Mouse (Mus musculus) lung, adult 2 months (tissue): ENCODE results near the gene Usp38. TPM values are rescaled to one million over a fixed set of nuclear protein-coding genes. Genes with fewer than 3 reads are reported as not detected.

Experiments
- DNase-seq: peaks from one replicate; pipeline ENCODE4 v3.0.0; 2022
- H3K4me1 ChIP-seq: fragments of 200-500 bp; 2 replicates; pipeline ENCODE4 v1.6.1; 2011; ENCODE audit warnings: low read length; ENCODE audit not compliant: control insufficient read depth, insufficient read depth
- H3K4me3 ChIP-seq: fragments of 200-500 bp; replicated peaks from 2 replicates; pipeline ENCODE3; 2011; ENCODE audit warnings: low read depth, mild to moderate bottlenecking, control low read depth, low read length; ENCODE audit errors: extremely low read depth
- CTCF ChIP-seq: fragments of 200-500 bp; IDR thresholded peaks from 2 replicates; pipeline ENCODE4 v1.5.1; 2011; ENCODE audit warnings: mild to moderate bottlenecking, low read length, control low read depth; ENCODE audit not compliant: insufficient read depth
- POLR2A ChIP-seq: fragments of 200-500 bp; IDR thresholded peaks from 2 replicates; pipeline ENCODE4 v1.6.1; 2011; ENCODE audit warnings: low read depth, mild to moderate bottlenecking, control low read depth, low read length, borderline replicate concordance; ENCODE audit errors: extremely low read depth
- WGBS: fragments of 180-500 bp; shearing (Covaris S2); methylation state at CpG from one replicate; pipeline ENCODE4 v1.1.7; 2018; 5-methylcytosine and 5-hydroxymethylcytosine counted together
- polyA plus RNA-seq: library from polyadenylated mRNA; depleted of rRNA; stranded (reverse); fragments of >200 nt; gene quantifications from 2 replicates; pipeline ENCODE4 v1.2.3, GENCODE M21; 2012

Usp38 gene
- polyA plus RNA-seq, 1 experiment = 8.1 TPM

DNA sequence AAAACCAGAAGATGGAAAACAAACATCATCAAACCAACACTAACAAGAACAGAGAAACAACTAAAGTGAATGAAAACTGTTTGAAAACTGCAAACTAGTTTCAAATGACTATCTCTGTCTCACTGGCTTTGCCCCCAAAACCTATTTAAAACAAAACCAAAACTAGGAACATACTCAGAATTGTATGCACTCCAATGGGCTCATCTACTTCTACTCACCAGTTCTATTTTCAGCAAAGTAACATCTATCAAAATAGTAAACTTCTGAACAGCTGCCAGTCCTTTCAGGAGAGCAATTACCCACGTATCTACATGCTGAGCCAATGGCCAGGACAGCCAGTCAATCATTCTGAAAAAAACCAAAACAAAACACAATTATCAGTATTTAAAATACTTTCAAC, 9.6 kb downstream of the Usp38 start:
- no peak for DNase-seq
- 58% methylated on average over 1 of the region's 1 CpGs for WGBS
- no peak overlapping the region for H3K4me3 ChIP-seq
- TF ChIP-seq CTCF (no peak), POLR2A (no peak)
- no peaks in the 10 kb centered on the region for H3K4me1 ChIP-seq

DNA sequence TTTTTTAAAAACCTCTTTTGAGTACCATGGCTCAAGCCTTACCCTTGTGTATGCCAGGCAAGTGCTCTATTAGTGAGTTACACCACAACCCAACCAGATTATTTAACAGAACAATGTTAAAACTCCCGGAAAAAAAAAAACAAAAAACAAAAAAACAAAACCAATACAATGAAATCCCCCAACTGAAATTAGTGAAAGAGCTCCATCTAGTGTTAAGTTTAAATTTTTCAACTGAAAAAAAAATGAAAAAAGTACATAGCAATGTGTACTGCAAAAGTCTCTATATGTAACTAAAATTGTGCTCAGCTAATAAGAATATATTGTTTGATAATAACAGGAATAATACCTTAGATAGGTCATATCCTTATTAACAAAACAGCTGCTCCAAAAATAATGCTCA, 18.1 kb downstream of the Usp38 start:
- H3K4me3 ChIP-seq = no peak overlapping the region
- TF ChIP-seq POLR2A (no peak), CTCF (peak; percentile 27; the same call in 1 of the 2 replicates)
- WGBS = 4% methylated on average over 1 of the region's 1 CpGs
- no peak for DNase-seq
- peaks cover 6% of the 10 kb centered on the region for H3K4me1 ChIP-seq

DNA sequence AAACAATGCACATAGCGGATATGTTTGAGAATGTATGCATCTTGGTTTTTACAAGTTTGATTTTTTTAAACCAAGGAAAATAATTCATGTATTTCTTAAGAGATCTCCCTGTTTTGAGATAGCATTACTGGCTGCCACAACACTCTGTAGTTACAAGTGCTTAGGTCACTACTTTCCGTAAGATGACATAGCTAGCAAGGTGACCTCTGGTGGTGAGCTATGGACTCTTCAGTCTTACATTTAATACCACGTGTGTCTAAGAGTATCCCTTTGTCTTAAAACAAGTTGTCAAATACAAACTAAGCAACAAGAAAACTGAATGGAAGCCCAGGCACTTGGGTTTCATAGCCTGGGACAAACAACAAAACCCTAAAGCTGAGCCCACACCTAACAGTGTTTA, 22.8 kb downstream of the Usp38 start:
- 41% methylated on average over 3 of the region's 3 CpGs for WGBS
- no peak for DNase-seq
- H3K4me3 ChIP-seq = no peak overlapping the region
- peaks cover 6% of the 10 kb centered on the region for H3K4me1 ChIP-seq
- TF ChIP-seq CTCF (0 out of 2 replicates have a peak, but pooled peaks have one; percentile 6), POLR2A (no peak)

DNA sequence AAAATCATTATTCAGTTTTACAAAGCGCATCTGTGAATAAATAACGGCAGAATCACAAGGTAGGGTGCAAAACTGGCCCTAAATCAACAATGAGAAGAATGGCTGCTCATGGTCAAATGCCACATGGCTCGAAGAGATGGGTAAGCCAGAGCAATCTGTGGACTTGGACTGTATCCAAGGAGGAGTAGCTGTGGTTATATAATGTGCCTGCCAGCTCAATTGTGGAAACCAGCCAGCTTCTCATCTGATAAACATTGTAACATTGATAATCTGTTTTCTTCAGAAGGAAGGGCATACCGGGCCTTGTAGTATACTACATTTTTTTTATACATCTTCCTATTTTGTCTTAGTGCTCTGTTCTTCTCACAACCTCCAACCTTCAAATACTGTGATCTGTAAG, 31.9 kb downstream of the Usp38 start:
- DNase-seq = no peak
- 30% methylated on average over 4 of the region's 4 CpGs for WGBS

DNA sequence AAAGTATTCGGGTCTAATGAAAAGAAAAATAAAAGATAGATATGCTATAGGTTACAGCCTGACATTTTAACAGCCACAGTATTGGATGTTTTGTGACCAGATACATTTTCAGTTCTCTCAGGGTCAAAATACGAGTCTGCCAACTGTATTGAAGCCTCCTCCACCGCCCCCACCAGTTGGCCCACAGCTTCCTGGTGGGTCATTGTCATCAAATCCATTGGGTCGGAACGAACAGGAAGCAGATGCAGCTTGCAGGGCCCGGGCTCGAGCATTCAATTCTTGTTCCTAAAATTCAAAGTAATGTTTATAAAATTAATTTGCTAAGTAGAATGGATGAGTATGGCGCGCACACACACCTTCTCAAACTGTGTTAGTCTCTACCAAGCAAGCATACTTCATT, 33.0 kb downstream of the Usp38 start:
- WGBS = 54% methylated on average over 9 of the region's 9 CpGs
- peaks cover 9% of the 10 kb centered on the region for H3K4me1 ChIP-seq
- no peak for DNase-seq
- H3K4me3 ChIP-seq = no peak overlapping the region
- TF ChIP-seq CTCF = no peak
- no peak for TF ChIP-seq POLR2A

More for the DNA sequence above, 31.9 kb downstream of the Usp38 start:
- no peak for TF ChIP-seq CTCF
- TF ChIP-seq POLR2A = no peak
- Histone ChIP-seq H3K4me1 (peaks cover 7% of the 10 kb centered on the region), H3K4me3 (no peak overlapping the region)

DNA sequence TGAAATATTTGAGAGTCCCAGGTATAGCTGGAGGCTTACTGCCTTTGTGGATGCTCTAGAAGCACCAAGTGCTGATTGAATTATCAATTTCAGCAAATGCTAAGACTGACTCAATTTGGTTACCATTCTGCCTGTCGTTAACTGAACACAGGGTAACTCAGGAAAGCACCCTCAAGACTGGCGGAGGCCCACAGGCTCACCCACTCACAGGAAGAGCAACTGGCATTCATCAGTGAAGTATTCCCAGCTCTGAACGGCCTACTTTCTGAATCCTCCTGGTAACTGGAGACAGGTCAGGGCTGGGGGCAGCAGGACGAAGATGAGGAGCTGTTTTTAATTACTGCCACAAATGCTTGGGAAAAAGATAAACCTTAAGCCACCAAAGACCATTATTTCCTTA, 34.7 kb downstream of the Usp38 start:
- WGBS = 90% methylated on average over 4 of the region's 4 CpGs
- TF ChIP-seq POLR2A (no peak), CTCF (no peak)
- H3K4me3 ChIP-seq = no peak overlapping the region
- no peak for DNase-seq
- H3K4me1 ChIP-seq = peaks cover 9% of the 10 kb centered on the region

DNA sequence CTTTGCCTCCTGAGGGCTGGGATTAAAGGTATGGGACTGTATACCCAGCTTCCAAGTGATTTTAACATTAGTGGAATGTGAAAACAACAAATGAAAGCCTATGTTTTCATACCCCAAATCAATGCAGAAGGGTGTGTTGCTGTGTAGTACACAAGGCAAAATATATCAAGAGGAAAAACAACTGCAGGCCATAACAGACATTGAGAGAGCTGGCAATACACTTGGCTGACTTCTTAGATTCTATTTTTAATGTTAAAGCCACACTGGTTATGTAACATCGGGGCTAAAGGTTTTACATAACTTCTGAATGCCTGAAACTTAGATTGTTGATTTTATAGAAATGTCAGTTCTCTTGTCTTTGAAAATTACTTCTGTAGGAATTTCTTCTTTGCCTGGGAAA, 37.5 kb downstream of the Usp38 start:
- DNase-seq = no peak
- WGBS = 26% methylated on average over 1 of the region's 1 CpGs

DNA sequence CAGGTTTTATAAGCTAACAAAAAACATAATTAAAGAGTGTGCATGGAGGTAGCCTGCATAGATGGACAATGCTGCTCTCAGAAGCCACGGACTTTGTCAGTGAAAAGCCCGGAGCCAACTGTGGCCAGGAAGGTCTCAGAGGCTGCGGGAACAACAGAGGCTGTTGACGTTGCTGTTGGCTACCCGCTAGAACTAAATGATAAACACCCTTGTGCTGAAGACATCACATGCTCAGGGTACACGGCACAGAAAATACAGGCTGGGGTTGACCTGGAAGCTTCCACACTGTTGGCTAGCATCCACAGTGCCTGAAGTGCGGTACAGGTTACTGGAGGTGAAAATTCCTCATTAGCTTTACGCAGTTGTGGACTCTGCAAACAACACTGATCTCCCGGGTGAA, 43.6 kb downstream of the Usp38 start:
- 77% methylated on average over 9 of the region's 9 CpGs for WGBS
- Histone ChIP-seq H3K4me1 (no peaks in the 10 kb centered on the region), H3K4me3 (no peak overlapping the region)
- TF ChIP-seq POLR2A (no peak), CTCF (no peak)
- no peak for DNase-seq

More for the DNA sequence above, 37.5 kb downstream of the Usp38 start:
- TF ChIP-seq POLR2A (no peak), CTCF (no peak)
- Histone ChIP-seq H3K4me3 (no peak overlapping the region), H3K4me1 (peaks cover 2% of the 10 kb centered on the region; the same call in 1 of the 2 replicates)

DNA sequence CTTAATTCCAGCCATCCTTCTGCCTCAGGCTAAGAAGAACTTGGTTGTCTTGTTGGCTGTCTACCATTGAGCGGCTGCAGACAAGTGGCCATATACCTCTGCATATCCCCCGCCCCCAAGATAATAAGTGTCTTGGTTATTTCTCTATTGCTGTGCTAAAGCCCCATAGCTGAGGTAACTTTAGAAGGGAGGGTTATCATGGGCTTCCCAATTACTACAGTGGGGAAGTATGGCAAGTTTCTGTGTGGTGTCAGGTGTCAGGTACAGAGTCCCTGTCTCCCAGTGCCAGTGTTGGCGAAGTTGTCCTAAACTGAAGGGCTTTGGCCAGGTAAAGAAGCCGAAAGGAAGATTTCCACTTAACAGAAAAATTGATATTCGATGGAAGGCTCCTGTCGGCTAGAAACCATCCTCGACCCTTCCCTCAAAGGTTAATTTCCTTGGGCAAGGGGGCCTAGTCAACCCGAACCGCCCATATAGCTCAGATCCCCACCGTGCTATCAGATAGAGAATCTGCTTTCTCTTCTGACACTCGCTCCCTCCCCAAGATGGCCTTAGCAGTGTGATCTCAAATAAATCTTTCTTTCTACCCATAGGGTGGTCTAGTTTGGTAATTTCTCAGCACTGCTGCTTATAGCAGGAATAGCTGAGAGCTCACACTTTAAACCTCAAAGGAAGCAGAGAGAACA, 44.6 kb downstream of the Usp38 start:
- 90% methylated on average over 11 of the region's 11 CpGs for WGBS
- H3K4me1 ChIP-seq = no peaks in the 10 kb centered on the region
- no peak for DNase-seq
- TF ChIP-seq POLR2A (no peak), CTCF (no peak)
- no peak overlapping the region for H3K4me3 ChIP-seq

DNA sequence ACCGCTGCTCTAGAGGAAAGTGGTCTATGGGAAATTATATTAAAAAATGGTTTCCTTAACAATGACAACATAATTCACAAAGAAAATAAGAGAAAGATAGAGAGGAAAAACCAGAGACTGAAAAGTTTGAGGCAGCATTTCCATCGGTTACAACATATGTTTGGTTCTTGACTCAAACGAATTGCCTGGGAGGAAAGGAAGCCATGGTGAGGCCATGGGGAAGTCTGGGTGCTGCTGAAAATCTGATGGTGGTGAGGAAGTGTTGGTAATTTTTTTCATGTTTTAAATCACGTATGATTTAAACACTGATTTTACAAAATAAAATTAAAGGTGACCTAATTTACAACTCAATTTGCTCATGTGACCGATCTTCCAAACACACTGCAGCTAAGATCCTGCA, 45.3 kb downstream of the Usp38 start:
- DNase-seq = no peak
- Histone ChIP-seq H3K4me1 (no peaks in the 10 kb centered on the region), H3K4me3 (no peak overlapping the region)
- TF ChIP-seq POLR2A = no peak
- TF ChIP-seq CTCF = no peak
- WGBS = 85% methylated on average over 5 of the region's 5 CpGs
